Mouse (Mus musculus): ENCODE data around the gene Lima1.
"Not testable (repeated sequence)": the region's sequence is repeated elsewhere in the genome, so short reads cannot be mapped to it uniquely, and the experiment has no call there.

The Lima1 gene

GRCm38 (mm10) chr15:99805673-99806072, 69.6 kb downstream of the Lima1 start:
- no peak for DNase-seq (ENCODE audit: low read depth, low spot score)

- peak; percentile 96 for DNase-seq (ENCODE audit: low read depth, low spot score)
Measured at GRCm38 (mm10) chr15:99803186-99803644, 72.0 kb downstream of the Lima1 start.

- peak; percentile 66 for DNase-seq (ENCODE audit: low read depth, low spot score)
Measured at GRCm38 (mm10) chr15:99801885-99802572, 73.2 kb downstream of the Lima1 start.

- no peak for DNase-seq (ENCODE audit: low read depth, low spot score)
Measured at GRCm38 (mm10) chr15:99799706-99800105, 75.5 kb downstream of the Lima1 start.

GRCm38 (mm10) chr15:99797898-99798297, 77.4 kb downstream of the Lima1 start:
- no peak for DNase-seq (ENCODE audit: low read depth, low spot score)

GRCm38 (mm10) chr15:99796735-99797134, 78.5 kb downstream of the Lima1 start:
- DNase-seq (ENCODE audit: low read depth, low spot score), result no peak

- DNase-seq (ENCODE audit: low read depth, low spot score), result peak; percentile 68
Measured at GRCm38 (mm10) chr15:99796066-99796465, 79.2 kb downstream of the Lima1 start.

GRCm38 (mm10) chr15:99792221-99792815, 82.9 kb downstream of the Lima1 start:
- no peak for DNase-seq (ENCODE audit: low read depth, low spot score)

GRCm38 (mm10) chr15:99791003-99791402, 84.3 kb downstream of the Lima1 start:
- no peak for DNase-seq (ENCODE audit: low read depth, low spot score)

- DNase-seq (ENCODE audit: low read depth, low spot score), result no peak
Measured at GRCm38 (mm10) chr15:99790464-99790863, 84.8 kb downstream of the Lima1 start.

GRCm38 (mm10) chr15:99787625-99788120, 87.6 kb downstream of the Lima1 start:
- no peak for DNase-seq (ENCODE audit: low read depth, low spot score)

- DNase-seq (ENCODE audit: low read depth, low spot score), result no peak
Measured at GRCm38 (mm10) chr15:99778677-99779335, 96.5 kb downstream of the Lima1 start.

- DNase-seq (ENCODE audit: low read depth, low spot score), result peak; percentile 69
Measured at GRCm38 (mm10) chr15:99778148-99778547, 97.1 kb downstream of the Lima1 start.

- no peak for DNase-seq (ENCODE audit: low read depth, low spot score)
Measured at GRCm38 (mm10) chr15:99772925-99773324, 102.3 kb downstream of the Lima1 start.

GRCm38 (mm10) chr15:99772881-99772924, 102.6 kb downstream of the Lima1 start, which contains the start of gene Cers5:
TSS of gene Cers5 (minus strand) at chr15:99772885.
- not testable (repeated sequence) for DNase-seq (ENCODE audit: low read depth, low spot score)

- DNase-seq (ENCODE audit: low read depth, low spot score), result peak; percentile 89
Measured at GRCm38 (mm10) chr15:99772277-99772880, 102.9 kb downstream of the Lima1 start.

GRCm38 (mm10) chr15:99771601-99772276, 103.5 kb downstream of the Lima1 start:
- DNase-seq (ENCODE audit: low read depth, low spot score), result peak; percentile 70

GRCm38 (mm10) chr15:99771004-99771500, 104.2 kb downstream of the Lima1 start:
- DNase-seq (ENCODE audit: low read depth, low spot score), result peak; percentile 37

- DNase-seq (ENCODE audit: low read depth, low spot score), result no peak
Measured at GRCm38 (mm10) chr15:99768761-99769160, 106.5 kb downstream of the Lima1 start.

GRCm38 (mm10) chr15:99767467-99767866, 107.8 kb downstream of the Lima1 start:
- DNase-seq (ENCODE audit: low read depth, low spot score), result no peak

- DNase-seq (ENCODE audit: low read depth, low spot score), result no peak
Measured at GRCm38 (mm10) chr15:99754204-99754603, 121.1 kb downstream of the Lima1 start.

- no peak for DNase-seq (ENCODE audit: low read depth, low spot score)
Measured at GRCm38 (mm10) chr15:99740229-99740628, 135.0 kb downstream of the Lima1 start.

Data from 3T3-L1 (cell line).